Mouse (Mus musculus) thymus, postnatal 10 days (tissue): ENCODE data around the gene Naga.

Experiments used
- DNase-seq, 2 experiments: peaks; one replicate each; pipeline ENCODE4 v3.0.0; 2021; ENCODE audit warnings: low spot score in 2 of 2

Naga gene

DNA sequence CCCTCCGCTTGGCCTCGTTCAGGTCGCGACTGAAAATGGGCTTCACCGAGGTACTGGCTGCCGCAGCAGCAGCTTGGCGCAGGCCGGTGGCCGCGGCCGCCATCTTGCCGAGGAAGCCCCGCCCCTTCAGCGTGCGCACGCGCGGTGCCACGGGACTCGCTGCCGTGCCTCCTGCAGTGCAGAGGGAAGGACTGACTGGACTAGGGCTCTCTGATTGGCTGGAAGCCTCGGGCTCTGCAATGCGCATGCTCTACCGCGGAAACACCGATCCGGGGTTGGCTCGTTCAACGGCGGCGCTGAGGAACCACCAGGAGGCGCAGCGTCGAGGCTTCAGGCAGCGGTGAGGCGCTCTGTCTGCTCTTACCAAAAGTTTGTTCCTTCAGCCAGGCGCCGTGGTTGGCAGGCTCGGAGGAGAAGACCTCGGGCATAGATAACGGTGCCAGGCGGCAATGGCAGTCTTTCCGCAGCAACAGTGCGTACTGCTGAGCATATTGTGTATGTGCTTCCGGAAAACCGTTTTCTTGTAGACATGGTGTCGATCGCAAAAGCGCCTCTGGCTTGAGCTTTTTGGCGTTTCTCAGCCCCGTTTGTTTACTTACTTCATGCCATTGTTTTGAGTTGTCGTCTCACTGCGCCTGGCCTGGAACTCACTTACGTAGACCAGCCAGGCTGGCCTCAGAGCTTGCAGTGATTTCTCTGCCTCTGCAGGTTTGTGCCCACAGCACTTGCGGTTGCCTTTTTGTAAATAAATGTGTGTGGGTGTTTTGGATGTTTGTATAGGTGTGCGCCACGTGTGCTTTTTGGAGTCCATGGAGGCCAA, 15.6 kb upstream of the Naga start, which contains the start of gene Ndufa6:
Gene Ndufa6, minus strand, starts transcription at position 197 of the 820 bp plus-strand sequence.
- DNase-seq: peak; percentile 96 to 99

DNA sequence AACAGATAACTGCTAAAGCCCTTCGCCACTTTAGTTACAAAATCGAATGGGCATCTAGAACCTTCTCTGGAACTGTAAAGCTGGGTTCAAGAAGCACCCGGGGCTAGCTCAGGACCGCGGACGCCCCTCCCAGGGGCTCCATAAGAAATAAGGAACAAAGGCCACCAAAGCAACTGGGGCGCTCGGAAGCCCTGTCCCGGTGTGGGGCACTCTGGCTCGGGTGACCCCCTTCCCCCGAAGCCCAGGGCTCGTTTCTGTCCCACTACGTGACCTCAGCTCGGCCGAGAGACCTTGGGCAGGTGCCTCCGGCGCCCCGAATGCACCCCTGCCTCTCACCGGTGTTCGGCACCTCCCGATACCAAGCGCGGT, 15.0 kb upstream of the Naga start:
- DNase-seq: no peak

DNA sequence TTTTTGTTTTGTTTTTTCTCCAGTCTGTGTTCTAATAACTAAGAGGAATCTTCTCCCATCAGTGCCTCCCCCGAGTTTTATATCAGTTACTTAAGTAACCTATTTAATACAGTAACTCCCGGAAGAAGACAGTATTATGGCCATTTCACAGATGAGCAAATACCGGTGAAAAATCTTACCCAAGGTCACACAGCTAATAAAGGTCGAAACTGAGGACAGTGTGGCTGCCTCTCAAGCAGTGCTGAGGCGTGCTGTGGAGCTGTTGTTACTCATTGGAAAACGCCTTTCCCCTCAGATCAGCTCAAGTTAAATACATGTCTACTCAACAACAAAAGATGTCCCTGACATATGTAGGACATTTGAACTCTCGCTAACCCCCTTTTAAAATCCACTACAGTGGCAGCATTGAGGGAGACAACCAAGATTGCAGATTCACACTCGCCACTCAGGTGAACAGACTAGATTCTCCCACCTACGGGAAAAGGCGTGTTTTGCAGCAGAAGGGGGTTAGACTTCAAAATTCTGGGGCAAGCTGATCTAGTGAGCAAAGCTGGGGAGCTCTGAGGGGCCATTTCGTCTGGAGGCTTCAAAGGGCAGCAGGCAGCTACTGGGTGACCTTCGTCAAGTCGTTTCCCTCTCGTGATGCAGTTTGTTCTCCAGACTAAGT, 14.5 kb upstream of the Naga start:
- no peak for DNase-seq

DNA sequence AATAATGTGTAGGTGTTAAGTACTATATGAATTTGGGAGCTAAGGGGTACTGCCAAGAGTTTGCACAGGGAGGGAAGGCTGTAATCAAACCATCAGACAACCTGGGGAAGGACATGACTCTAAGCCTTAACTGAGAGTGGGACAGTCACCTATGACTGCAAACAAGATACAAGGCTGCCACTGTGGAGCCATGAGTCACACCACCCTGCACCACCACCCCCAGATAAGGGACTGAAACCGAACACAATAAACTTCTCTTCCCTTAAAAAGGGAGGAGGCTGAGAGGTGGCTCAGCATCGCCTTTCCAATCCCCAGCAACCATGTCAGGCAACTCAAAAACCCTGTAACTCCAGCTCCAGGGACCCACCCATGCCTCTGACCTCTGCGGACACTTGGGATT, 12.8 kb upstream of the Naga start:
- DNase-seq: no peak

DNA sequence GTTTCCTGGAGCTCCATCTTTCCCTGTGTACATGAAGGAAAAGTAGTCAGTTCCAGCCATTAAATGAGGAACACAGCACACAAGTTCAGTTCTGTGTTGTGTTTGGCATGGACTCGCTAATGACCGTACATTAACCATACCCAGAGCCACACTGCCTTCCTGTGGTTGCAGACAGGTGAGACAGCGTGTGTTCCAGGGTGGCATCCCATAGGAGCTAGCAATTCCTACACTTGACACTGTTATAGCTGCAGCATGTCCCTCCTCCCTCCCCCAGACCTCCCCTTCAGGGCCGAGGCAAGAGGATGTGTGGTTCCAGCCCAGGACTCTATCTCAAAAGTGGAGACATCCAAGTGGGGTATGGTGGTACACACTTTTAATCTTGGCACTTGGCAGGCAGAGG, 11.6 kb upstream of the Naga start:
- DNase-seq: no peak

DNA sequence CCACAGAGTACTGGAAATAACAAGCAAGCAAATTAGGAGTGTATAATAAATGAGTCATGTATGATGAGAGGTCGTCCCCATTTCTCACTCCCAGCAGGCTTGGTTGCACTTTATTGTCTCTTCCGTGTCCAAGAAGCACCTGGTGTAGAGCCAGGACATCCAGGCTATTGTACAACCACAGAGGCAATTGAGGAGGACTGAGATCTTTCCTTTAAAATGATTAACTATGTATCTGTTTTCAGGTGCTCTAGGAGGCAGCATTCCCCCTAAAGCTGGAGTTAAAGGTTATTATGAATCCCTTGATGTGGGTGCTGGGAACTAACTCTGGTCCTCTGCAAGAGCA, 10.2 kb upstream of the Naga start:
- DNase-seq: no peak

DNA sequence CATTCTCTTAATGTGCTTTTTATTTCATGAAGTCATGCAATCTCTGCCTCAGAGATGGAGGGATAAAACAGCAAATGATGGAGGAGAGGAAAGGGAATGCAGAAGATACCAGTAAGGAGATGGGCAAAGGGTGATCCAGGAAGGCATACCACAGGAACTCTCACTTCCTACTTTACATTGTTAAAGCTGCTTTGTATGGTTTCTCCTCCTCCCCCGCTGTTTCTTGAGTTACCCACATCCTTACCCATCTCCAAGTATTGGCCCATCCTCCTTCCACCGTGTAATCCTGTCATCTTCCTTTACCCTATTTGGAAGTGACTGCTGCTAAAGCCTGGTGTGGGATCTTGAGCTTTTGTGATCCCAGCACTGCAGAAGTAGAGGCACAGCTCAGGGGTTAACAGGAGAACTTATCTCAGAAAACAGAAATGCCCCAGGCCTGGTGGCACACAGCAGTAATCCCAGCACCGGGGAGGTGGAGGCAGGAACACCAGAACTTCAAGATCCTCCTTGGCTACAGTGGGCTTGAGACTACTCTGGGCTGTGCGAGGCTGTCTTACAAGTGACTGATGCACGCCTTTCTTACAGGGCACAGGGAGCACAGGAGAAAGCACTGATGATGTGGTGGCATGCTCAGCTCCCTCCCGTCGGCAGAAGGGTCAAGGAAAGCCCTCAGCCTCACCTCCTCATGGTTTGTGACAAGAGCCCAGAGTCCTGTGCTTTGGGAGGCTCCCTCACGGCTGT, 9.7 kb upstream of the Naga start:
- DNase-seq: no peak

DNA sequence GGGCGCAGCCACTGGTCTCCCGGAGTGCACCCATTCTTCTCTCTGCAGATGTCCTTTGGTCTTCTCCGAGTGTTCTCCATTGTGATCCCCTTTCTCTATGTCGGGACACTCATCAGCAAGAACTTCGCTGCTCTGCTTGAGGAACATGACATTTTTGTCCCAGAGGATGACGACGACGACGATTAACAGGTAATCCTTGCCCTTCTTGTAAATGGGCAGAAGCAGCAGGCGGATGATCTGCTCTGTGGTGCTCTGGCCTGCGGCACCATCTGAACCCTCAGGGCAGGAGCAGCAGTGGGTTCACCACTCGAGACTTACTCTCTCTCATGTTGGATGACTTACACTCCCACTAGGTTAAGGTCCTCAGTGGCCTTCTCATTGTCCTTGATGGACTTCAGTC, 9.1 kb upstream of the Naga start:
- no peak for DNase-seq

DNA sequence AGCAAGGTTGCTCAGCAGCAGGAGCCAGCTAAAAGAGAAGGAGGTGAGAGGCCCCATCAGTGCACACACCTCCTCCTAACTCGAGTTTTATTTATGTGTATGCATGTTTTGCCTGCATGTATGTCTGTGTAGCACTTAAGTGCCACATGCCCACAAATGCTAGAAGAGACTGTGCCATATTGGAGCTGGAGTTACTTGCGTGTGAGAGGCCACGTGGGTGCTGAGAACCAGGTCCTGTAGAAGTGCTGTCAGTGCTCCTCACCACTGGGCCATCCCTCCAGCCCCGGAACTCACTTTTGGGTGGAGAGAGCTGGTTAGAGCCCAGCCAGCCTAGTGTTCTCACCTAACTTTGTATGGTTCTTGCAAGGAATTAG, 8.6 kb upstream of the Naga start:
- DNase-seq: no peak

DNA sequence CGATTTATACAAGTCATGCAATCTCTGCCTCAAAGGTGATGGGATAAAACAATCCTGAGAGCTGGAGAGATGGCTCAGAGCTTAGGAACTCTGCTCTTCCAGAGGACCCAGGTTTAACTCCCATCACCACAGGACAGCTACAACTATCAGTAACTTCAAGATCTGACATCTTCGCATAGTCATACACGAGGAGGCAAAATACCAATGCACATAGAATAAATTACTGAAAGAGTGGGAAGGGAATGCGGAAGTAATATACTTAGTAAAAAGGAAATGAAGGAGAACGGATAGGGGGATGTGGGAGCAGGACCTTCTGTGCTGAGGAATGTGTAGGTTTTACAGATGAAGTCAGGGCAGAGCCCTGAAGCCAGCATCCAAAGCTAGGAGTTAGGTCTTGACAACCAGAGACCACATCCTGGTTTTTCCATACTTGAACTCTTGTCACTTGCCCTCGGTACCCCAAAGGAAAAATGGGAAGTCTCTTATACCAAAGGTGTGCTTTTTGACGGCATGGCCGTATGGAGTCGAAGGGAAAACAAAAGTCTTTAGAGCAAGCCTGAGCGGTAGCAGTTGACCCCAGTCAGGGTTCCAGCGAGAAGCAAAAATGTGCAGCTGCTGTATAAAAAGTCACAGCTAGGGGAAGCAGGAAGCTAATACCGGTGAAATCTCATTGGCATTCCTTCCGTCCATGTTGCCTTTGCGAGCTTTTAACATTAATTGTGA, 8.0 kb upstream of the Naga start:
- DNase-seq: no peak

DNA sequence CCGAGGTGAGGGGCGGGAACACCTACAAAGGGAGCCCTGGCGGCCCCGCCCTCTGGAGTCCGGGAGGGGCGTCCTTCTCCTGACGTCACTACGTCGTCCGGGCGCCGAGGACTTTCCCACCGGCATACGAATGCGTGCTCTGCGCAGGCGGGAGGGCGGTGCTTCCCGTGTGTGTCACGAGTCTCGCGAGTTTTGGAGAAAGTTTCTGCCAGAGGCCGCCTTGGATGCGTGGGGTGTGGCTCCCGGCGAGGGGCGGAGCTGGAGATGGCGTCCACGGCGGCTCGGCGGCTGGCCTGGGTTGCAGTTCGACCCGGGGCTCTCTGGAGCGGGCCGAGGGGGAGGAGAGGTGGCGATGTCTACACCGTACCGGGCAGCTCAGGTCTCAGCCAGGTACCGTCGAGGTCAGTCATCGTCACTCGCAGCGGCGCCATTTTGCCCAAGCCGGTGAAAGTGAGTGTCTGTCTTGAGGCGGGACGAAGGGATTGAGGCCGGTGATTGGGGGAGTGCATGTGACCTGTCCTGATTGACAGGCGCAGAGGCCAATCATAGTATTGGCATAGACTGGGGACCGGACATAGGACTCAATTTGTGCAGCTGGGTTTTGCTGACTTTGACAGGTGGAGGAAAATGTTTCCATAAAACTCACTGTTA, 7.2 kb upstream of the Naga start:
- DNase-seq: peak; percentile 97 to 98

DNA sequence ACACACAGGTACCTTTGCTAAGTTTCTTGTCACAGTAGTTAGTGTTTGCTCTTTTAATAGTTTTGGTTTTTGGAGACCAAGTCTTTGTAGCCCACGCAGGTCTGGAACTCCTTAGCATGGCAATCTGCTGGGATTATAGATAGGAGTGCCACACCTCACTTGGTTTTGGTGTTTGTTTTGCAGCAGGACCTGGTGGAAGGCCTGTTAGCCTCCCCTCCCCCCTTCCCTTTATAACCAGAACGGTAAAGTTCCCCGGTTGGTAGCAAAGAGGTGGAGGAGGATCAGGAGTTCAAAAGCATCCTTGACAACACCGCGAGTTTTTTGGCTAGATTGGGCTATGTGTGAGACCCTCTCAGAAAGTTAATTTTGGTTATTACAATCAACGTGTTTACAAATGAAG, 6.2 kb upstream of the Naga start:
- no peak for DNase-seq

DNA sequence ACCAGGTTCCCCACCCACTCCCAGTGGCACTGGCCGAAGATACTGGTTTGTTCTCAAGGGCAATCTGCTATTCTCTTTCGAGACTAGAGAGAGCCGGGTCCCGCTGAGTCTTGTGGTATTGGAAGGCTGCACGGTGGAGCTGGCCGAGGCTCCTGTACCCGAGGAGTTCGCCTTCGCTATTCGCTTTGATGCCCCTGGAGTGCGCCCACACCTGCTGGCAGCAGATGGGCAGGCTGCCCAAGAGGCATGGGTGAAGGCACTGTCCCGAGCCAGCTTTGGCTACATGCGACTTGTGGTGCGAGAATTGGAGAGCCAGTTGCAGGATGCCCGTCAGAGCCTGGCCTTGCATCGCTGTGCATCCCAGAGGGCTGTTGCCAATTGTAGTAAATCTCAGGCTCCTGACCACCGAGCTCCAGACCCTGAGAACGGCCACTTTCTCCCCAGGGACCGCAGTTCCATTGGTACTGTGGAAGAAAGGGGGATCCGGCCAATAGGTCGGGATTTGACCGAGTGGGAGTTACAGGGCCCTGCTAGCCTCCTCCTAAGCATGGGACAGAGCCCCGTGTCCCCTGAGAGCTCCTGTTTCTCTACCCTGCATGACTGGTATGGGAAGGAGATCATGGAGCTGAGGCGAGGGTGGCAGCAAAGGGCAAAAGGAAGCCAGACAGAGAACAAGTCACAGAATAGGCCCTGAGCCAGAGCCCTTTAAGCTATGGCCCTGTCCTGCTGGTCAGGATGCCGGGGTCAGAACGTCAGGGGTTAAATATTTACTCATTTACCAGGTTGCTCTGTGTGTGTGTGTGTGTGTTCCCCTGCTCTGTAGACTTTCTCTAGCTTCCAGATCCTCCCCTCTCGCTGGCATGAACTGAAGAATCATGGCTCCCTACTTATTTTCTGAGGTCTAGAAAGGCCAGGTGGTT, 4.9 kb upstream of the Naga start:
- DNase-seq: no peak

DNA sequence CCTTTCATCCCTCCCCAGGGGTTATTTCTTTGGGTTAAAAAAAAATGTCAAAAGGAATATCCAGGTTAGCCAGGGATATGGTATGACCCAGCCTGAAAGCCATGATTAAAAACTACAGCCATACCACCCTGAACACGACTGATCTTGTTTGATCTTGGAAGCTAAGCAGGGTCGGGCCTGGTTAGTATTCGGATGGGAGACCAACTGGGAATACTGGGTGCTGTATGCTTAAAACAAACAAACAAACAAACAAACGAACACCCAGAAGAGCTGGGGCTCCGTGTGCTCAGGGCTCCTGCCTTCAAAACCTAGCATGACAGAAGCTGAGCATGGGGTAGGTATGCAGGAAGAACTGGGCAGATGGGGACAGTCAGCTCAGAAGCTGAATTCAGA, 3.8 kb upstream of the Naga start:
- no peak for DNase-seq

DNA sequence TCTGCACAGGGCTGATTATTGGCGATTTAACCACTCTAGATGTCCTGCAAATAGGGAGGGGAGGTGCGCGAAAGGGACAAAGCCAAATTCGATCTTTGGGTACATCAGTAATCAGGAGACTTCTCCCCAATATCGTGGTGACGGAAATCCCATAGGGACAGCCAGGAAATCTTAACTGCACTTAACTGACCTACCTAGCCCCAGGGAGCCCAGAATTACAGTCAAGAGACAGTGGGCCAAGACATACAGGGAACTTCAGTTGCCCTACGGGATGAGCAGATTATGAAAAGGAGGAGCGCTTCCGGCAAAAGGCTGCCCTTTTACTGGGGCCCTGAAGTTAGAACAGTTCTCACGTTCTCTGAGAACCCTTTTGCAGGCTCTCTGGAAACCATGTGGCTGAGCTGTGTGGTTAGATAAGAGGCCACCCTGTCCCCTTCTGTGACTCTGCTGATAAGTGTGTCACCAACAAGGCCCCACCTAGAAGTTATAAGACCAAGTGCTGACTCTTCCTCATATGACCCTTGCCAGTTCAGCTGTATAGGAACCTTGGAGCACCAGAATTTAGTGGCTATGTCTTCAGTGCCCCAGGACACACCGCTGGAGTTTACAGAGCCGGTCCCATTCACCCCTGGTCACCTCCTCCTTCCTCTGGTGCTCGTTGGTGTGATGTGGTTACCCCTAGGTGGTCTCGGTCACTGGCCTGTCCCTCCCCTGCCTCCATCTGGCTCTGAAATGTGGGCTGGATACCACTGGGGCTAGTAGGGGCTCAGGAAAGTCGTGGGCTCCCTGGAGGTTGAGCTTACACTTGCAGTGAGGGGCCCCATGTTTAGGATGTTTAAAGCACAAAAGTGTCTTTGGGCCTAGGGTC, 3.2 kb upstream of the Naga start:
- DNase-seq: no peak

DNA sequence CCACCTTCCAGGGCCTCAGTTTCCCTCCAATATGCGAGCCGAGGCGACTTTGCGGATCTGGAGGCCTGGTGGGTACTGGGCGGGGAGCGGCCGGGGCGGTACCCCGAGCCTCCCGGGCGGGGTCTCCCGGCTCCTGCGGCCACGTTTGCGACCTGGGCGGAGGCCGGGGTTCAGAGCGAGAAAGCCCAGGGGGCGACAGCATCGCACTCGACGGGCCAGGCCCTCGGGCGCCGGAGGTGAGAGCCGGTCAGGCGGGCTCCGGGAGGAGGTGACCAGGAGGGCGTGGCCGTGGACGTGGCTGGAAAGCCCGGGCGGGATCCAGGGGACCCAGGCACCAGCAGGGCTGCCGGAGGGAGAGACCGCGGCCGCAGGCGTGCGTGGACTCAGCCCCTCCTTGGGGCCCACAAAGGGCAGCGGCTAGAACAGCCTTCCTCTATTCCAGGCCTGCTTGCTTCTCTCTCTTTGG, 2.3 kb upstream of the Naga start:
- peak in 1 of 2 experiments; percentile 35 for DNase-seq

DNA sequence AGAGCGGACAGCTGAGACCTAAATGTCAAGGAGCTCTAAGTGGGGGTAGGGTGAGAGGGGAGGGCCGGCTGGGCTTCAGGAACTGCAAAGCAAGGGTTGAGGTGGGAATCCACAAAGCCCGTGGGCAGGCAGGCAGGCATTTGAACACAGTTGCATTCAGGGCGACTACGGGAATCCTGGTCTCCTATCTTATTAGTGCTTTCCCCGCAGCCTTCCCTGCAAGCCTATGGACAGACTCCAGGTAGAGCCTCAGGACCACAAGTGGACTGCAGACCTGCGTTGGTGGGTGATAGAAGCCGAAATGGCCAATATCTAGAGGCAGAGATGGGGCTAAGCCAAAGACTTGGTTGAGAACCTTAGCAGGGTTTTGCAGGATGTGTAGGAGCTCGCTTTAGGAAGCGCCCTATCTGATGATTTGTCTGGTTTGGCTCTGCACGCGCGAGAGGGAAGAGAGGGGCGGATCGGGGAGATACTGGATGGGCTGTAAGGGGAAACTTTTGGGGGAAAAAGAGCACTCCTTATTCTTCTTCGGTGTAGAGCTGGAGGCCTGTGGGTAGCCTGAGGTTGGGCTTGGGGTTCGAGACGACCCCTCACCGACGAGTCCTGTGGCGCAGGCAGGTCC, 1.8 kb upstream of the Naga start:
- no peak for DNase-seq

DNA sequence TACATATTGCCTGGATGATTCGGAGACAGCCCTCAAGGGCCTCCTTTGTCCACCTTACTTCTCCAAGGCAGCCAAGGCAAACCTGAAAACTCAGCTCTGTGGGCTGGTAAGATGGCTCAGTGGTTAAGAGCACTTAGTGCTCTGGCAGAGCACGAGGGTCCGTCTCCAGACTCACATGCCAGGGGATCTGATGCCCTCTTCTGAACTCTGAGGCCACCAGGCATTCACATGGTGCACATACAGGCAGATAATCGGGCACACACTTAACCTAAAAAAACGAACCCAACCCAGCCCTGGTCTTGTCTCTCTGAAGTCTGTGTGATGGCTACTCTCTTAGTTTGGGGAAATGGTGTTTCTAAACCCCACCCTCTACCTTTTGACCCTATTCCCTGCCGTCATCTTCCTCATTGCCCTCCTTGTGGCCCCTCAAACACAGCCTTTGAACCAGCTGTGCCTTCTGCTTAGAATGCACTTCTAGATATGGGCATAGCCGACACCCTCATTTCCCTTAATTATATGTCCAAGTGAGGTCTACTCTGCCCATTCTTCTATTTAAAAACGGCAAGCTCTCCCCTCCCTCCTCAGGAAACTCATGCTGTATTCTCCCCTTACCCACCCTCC, 1.0 kb upstream of the Naga start:
- DNase-seq: no peak

DNA sequence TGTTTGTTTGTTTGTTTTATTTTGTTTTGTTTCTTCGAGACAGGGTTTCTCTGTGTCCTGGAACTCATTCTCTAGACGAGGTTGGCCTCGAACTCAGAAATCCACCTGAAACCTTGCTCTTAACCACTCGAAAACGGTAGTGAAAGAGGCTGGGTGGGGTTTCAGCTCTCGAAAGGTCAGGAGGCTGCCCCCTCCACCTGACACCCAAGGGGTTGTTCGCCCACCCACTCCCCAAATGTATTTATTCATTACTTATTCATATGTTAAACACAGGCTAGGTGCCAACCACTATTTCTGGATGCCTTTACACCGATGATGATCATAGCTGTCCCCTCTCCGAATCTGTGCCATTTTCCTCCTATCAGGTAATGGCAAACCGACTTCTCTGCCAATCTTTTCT, 425 bp upstream of the Naga start:
- no peak for DNase-seq
